Mouse (Mus musculus): ENCODE measurements around the gene Siae. TPM values are rescaled to one million over a fixed set of nuclear protein-coding genes. Genes with fewer than 3 reads are reported as not detected.

Gene Siae
- polyA plus RNA-seq, 1 experiment from 2014 or later, result 9.2 TPM

DNA sequence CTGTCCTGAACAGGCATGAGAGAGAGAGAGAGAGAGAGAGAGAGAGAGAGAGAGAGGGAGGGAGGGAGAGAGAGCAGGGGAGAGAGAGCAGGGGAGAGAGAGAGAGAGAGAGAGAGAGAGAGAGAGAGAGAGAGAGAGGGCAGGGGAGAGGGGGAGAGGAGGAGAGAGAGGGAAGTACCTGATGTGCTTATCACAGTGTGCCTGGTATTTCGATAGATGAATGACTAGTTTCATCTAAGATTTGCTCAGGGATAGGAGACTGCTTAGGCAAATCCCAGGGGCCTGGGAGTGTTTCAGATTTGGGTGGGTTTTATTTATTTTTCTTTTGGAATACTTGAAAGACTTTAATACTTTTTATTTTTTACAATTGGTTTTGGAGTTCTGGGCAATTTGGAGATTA lies 107.7 kb downstream of the Siae start:
- Histone ChIP-seq H3K27me3 (ENCODE audit: control insufficient read depth, insufficient read depth, low read length) (no peaks in the 10 kb centered on the region), H3K4me1 (ENCODE audit: control insufficient read depth, insufficient read depth, low read length) (no peaks in the 10 kb centered on the region; the same call in 1 of the 2 replicates), H3K9ac (ENCODE audit: low read length) (no peak overlapping the region), H3K4me3 (ENCODE audit: low read length) (no peak overlapping the region), H3K9me3 (replicated peaks; ENCODE audit: control insufficient read depth, low read length) (no peaks in the 10 kb centered on the region), H3K4me2 (ENCODE audit: low read depth, low read length) (no peak overlapping the region), H3K36me3 (ENCODE audit: control insufficient read depth, insufficient read depth) (no peaks in the 10 kb centered on the region), H3K27ac (ENCODE audit: low read length) (no peak overlapping the region)
- ATAC-seq (replicated peaks; ENCODE audit: extremely low read depth, insufficient read depth, low FRiP score), result no peak
- 41% methylated on average over 1 of the region's 1 CpGs for WGBS

DNA sequence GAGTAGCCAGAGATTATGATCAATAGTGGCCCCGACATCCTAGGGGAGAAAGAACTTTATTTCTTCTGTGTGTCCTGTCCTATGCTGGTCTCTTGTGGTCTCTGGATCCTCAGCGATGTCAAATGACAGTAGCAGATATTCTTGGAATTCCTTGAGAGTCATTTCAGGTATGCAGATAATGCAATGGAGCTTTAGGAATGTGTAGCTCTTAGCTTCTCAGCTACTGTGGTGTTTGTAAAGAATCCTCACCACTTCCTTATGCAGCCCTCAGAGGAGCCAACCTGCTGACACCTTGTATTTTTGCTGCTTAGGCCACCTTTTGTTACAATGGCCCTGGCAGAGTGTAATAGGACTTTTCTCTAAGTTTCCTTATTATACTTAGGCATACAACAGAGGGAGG lies 109.1 kb downstream of the Siae start:
- 43% methylated on average over 2 of the region's 2 CpGs for WGBS
- Histone ChIP-seq H3K36me3 (ENCODE audit: control insufficient read depth, insufficient read depth) (no peaks in the 10 kb centered on the region), H3K4me3 (ENCODE audit: low read length) (no peak overlapping the region), H3K9ac (ENCODE audit: low read length) (no peak overlapping the region), H3K4me2 (ENCODE audit: low read depth, low read length) (no peak overlapping the region), H3K9me3 (replicated peaks; ENCODE audit: control insufficient read depth, low read length) (no peaks in the 10 kb centered on the region), H3K27me3 (ENCODE audit: control insufficient read depth, insufficient read depth, low read length) (no peaks in the 10 kb centered on the region), H3K4me1 (ENCODE audit: control insufficient read depth, insufficient read depth, low read length) (no peaks in the 10 kb centered on the region; the same call in 1 of the 2 replicates), H3K27ac (ENCODE audit: low read length) (no peak overlapping the region)
- ATAC-seq (replicated peaks; ENCODE audit: extremely low read depth, insufficient read depth, low FRiP score), result no peak

GRCm38 (mm10) chr9:37666045-37666444 lies 110.5 kb downstream of the Siae start:
- Histone ChIP-seq H3K4me2 (ENCODE audit: low read depth, low read length) (no peak overlapping the region), H3K36me3 (ENCODE audit: control insufficient read depth, insufficient read depth) (no peaks in the 10 kb centered on the region), H3K4me1 (ENCODE audit: control insufficient read depth, insufficient read depth, low read length) (no peaks in the 10 kb centered on the region; the same call in 1 of the 2 replicates), H3K9me3 (replicated peaks; ENCODE audit: control insufficient read depth, low read length) (no peaks in the 10 kb centered on the region), H3K27me3 (ENCODE audit: control insufficient read depth, insufficient read depth, low read length) (no peaks in the 10 kb centered on the region), H3K9ac (ENCODE audit: low read length) (no peak overlapping the region), H3K27ac (ENCODE audit: low read length) (no peak overlapping the region), H3K4me3 (ENCODE audit: low read length) (no peak overlapping the region)
- 56% methylated on average over 7 of the region's 7 CpGs for WGBS
- no peak for ATAC-seq (replicated peaks; ENCODE audit: extremely low read depth, insufficient read depth, low FRiP score)

GRCm38 (mm10) chr9:37669115-37669514 lies 113.6 kb downstream of the Siae start, which contains the start of gene Panx3:
Gene Panx3, minus strand, starts transcription at chr9:37669235.
- no peak within 1 kb of the TSS for H3K27ac ChIP-seq (ENCODE audit: low read length)
- ATAC-seq (replicated peaks; ENCODE audit: extremely low read depth, insufficient read depth, low FRiP score), result no peak
- no peaks in the 10 kb centered on the region; the same call in 1 of the 2 replicates for H3K4me1 ChIP-seq (ENCODE audit: control insufficient read depth, insufficient read depth, low read length)
- no peaks in the 10 kb centered on the region for H3K36me3 ChIP-seq (ENCODE audit: control insufficient read depth, insufficient read depth)
- no peak within 1 kb of the TSS for H3K9ac ChIP-seq (ENCODE audit: low read length)
- 51% methylated on average over 6 of the region's 6 CpGs for WGBS
- no peak within 1 kb of the TSS for H3K4me3 ChIP-seq (ENCODE audit: low read length)
- peaks cover 3% of the 10 kb centered on the region; the same call in 1 of the 2 replicates for H3K9me3 ChIP-seq (replicated peaks; ENCODE audit: control insufficient read depth, low read length)
- H3K4me2 ChIP-seq (ENCODE audit: low read depth, low read length), result no peak within 1 kb of the TSS
- H3K27me3 ChIP-seq (ENCODE audit: control insufficient read depth, insufficient read depth, low read length), result no peaks in the 10 kb centered on the region

DNA sequence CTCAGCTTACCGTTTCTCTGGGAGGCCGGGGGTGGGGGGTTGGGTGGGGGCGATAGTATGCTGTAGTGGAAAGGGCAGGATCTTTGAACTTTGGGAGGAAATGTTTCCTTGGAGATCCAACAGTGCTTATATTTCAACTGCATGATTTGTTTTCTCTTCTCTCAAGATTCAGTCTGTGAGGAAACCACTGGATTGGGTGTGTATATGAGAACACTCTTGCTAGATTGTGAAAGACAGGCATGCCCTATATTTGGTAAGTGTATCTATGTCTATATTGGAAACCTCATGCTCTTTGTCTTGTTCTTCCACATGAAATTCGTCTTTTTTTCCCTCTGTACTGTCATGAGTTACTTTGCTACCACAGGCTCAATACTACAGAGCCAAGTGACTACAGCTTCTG lies 114.2 kb downstream of the Siae start:
- WGBS, result 58% methylated on average over 4 of the region's 4 CpGs
- no peak for ATAC-seq (replicated peaks; ENCODE audit: extremely low read depth, insufficient read depth, low FRiP score)

GRCm38 (mm10) chr9:37670261-37670660 lies 114.8 kb downstream of the Siae start:
- Histone ChIP-seq H3K36me3 (ENCODE audit: control insufficient read depth, insufficient read depth) (no peaks in the 10 kb centered on the region), H3K4me3 (ENCODE audit: low read length) (no peak overlapping the region), H3K9me3 (replicated peaks; ENCODE audit: control insufficient read depth, low read length) (peaks cover 3% of the 10 kb centered on the region; the same call in 1 of the 2 replicates), H3K9ac (ENCODE audit: low read length) (no peak overlapping the region), H3K27me3 (ENCODE audit: control insufficient read depth, insufficient read depth, low read length) (no peaks in the 10 kb centered on the region), H3K4me1 (ENCODE audit: control insufficient read depth, insufficient read depth, low read length) (no peaks in the 10 kb centered on the region; the same call in 1 of the 2 replicates), H3K4me2 (ENCODE audit: low read depth, low read length) (no peak overlapping the region), H3K27ac (ENCODE audit: low read length) (no peak overlapping the region)
- WGBS, result 86% methylated on average over 3 of the region's 3 CpGs
- ATAC-seq (replicated peaks; ENCODE audit: extremely low read depth, insufficient read depth, low FRiP score), result no peak

More for the DNA sequence above, 114.2 kb downstream of the Siae start:
- no peak overlapping the region for H3K4me3 ChIP-seq (ENCODE audit: low read length)
- no peaks in the 10 kb centered on the region for H3K27me3 ChIP-seq (ENCODE audit: control insufficient read depth, insufficient read depth, low read length)
- no peak overlapping the region for H3K27ac ChIP-seq (ENCODE audit: low read length)
- H3K4me2 ChIP-seq (ENCODE audit: low read depth, low read length), result no peak overlapping the region
- no peaks in the 10 kb centered on the region for H3K36me3 ChIP-seq (ENCODE audit: control insufficient read depth, insufficient read depth)
- no peak overlapping the region for H3K9ac ChIP-seq (ENCODE audit: low read length)
- no peaks in the 10 kb centered on the region; the same call in 1 of the 2 replicates for H3K4me1 ChIP-seq (ENCODE audit: control insufficient read depth, insufficient read depth, low read length)
- H3K9me3 ChIP-seq (replicated peaks; ENCODE audit: control insufficient read depth, low read length), result peaks cover 3% of the 10 kb centered on the region; the same call in 1 of the 2 replicates

DNA sequence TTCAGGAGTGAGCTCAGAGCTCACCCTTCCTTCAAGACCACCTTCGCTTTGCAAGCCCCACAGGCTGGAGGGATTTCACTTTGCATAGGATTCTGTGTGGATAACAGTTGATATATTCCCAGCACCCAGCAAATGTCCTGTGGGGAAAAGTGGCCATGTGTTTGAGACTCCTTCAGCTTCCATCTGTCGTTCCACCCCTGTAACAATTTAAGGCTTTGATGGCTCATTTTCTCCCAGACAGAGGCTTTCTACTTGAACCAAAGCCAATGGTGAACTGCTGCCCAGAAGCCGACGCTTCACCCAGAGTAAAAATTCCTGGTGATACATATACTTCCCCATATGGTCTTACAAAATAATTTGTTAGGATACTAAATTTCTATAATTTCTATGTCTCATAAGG lies 119.8 kb downstream of the Siae start:
- no peaks in the 10 kb centered on the region for H3K36me3 ChIP-seq (ENCODE audit: control insufficient read depth, insufficient read depth)
- no peak for ATAC-seq (replicated peaks; ENCODE audit: extremely low read depth, insufficient read depth, low FRiP score)
- H3K4me2 ChIP-seq (ENCODE audit: low read depth, low read length), result no peak overlapping the region
- no peak overlapping the region for H3K9ac ChIP-seq (ENCODE audit: low read length)
- H3K9me3 ChIP-seq (replicated peaks; ENCODE audit: control insufficient read depth, low read length), result peaks cover 3% of the 10 kb centered on the region; the same call in 1 of the 2 replicates
- H3K4me1 ChIP-seq (ENCODE audit: control insufficient read depth, insufficient read depth, low read length), result no peaks in the 10 kb centered on the region
- no peak overlapping the region for H3K4me3 ChIP-seq (ENCODE audit: low read length)
- WGBS, result 68% methylated on average over 4 of the region's 4 CpGs
- H3K27me3 ChIP-seq (ENCODE audit: control insufficient read depth, insufficient read depth, low read length), result no peaks in the 10 kb centered on the region
- H3K27ac ChIP-seq (ENCODE audit: low read length), result no peak overlapping the region

GRCm38 (mm10) chr9:37681123-37681522 lies 125.6 kb downstream of the Siae start:
- H3K9ac ChIP-seq (ENCODE audit: low read length), result no peak overlapping the region
- no peak overlapping the region for H3K4me2 ChIP-seq (ENCODE audit: low read depth, low read length)
- no peaks in the 10 kb centered on the region for H3K9me3 ChIP-seq (replicated peaks; ENCODE audit: control insufficient read depth, low read length)
- no peaks in the 10 kb centered on the region for H3K36me3 ChIP-seq (ENCODE audit: control insufficient read depth, insufficient read depth)
- no peak for ATAC-seq (replicated peaks; ENCODE audit: extremely low read depth, insufficient read depth, low FRiP score)
- 95% methylated on average over 1 of the region's 1 CpGs for WGBS
- H3K27me3 ChIP-seq (ENCODE audit: control insufficient read depth, insufficient read depth, low read length), result no peaks in the 10 kb centered on the region
- no peak overlapping the region for H3K4me3 ChIP-seq (ENCODE audit: low read length)
- H3K27ac ChIP-seq (ENCODE audit: low read length), result no peak overlapping the region
- H3K4me1 ChIP-seq (ENCODE audit: control insufficient read depth, insufficient read depth, low read length), result no peaks in the 10 kb centered on the region

DNA sequence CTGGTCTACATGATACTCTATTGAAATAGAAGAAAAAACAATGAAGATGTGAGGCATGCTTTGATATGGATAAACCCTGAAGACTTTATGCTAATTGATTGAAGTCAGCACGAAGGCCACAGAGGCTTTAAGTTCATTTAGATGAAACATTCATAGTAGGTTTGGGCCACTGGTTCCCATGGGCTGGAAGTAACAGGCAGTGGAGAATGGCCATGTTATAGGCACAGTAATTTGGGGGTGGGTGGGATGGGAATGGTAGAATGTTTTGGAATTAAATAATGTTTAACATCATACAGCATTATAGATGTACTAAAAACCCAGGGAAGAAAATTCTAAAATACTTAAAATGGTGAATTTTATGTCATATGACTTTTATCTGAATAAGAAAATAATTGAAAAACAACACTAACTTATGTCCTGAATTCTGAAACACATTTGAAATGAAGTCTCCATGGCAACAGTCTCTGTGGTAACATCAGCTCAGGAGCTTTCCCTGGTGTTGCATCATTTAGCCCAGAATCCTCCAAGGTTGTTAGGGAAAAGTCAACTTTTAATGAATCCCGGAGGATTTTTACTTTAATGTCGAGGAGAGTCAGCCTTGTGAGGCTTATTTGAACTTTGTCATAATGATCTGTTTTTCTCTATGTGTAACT lies 131.9 kb downstream of the Siae start:
- H3K4me1 ChIP-seq (ENCODE audit: control insufficient read depth, insufficient read depth, low read length), result no peaks in the 10 kb centered on the region
- no peaks in the 10 kb centered on the region for H3K27me3 ChIP-seq (ENCODE audit: control insufficient read depth, insufficient read depth, low read length)
- WGBS, result 82% methylated on average over 3 of the region's 3 CpGs
- no peak overlapping the region for H3K4me3 ChIP-seq (ENCODE audit: low read length)
- H3K4me2 ChIP-seq (ENCODE audit: low read depth, low read length), result no peak overlapping the region
- no peak overlapping the region for H3K9ac ChIP-seq (ENCODE audit: low read length)
- no peak overlapping the region for H3K27ac ChIP-seq (ENCODE audit: low read length)
- no peaks in the 10 kb centered on the region for H3K9me3 ChIP-seq (replicated peaks; ENCODE audit: control insufficient read depth, low read length)
- no peaks in the 10 kb centered on the region for H3K36me3 ChIP-seq (ENCODE audit: control insufficient read depth, insufficient read depth)
- no peak for ATAC-seq (replicated peaks; ENCODE audit: extremely low read depth, insufficient read depth, low FRiP score)

All from heart, embryonic 16.5 days (tissue).